Mouse (Mus musculus): Measurements from ENCODE around the gene Snx30. TPM values are rescaled to one million over a fixed set of nuclear protein-coding genes. Genes with fewer than 3 reads are reported as not detected.
A peak's percentile ranks its signal among the peaks of the same experiment; 100 is the strongest.

The Snx30 gene
- polyA plus RNA-seq (2014; fragmentation: Nextera tagmentation; extraction: Ambion mirVana), result 13.4 and 19.1 TPM in 2 replicates

- H3K4me2 ChIP-seq (replicated peaks; ENCODE audit: low read depth, low read length), result peak within 1 kb of the TSS; percentile 72
- WGBS, result 3% methylated on average over 38 of the region's 45 CpGs
- H3K27ac ChIP-seq (ENCODE audit: low read depth, low read length), result peak within 1 kb of the TSS; percentile 78
- no peaks in the 10 kb centered on the region for H3K9me3 ChIP-seq (ENCODE audit: control insufficient read depth, low read length)
- H3K27me3 ChIP-seq (ENCODE audit: control insufficient read depth, insufficient read depth, low read length), result no peaks in the 10 kb centered on the region
- peak within 1 kb of the TSS; percentile 81 for H3K9ac ChIP-seq (ENCODE audit: low read depth, low read length)
- peak; percentile 93 for ATAC-seq (ENCODE audit: low FRiP score)
- H3K36me3 ChIP-seq (ENCODE audit: control insufficient read depth, insufficient read depth, low read length), result no peaks in the 10 kb centered on the region
- no peaks in the 10 kb centered on the region for H3K4me1 ChIP-seq (replicated peaks; ENCODE audit: control insufficient read depth, insufficient read depth, low read length)
- peak; percentile 95 for DNase-seq (ENCODE audit: low spot score)
- H3K4me3 ChIP-seq (ENCODE audit: low read depth, low read length), result peak within 1 kb of the TSS; percentile 71
These were observed at the start of gene Snx30 for GRCm38 (mm10) chr4:59805181-59805967. Gene Snx30 (plus strand): TSS chr4:59805840.

- H3K36me3 ChIP-seq (ENCODE audit: control insufficient read depth, insufficient read depth, low read length), result no peaks in the 10 kb centered on the region
- no peak overlapping the region for H3K4me2 ChIP-seq (replicated peaks; ENCODE audit: low read depth, low read length)
- H3K4me1 ChIP-seq (replicated peaks; ENCODE audit: control insufficient read depth, insufficient read depth, low read length), result no peaks in the 10 kb centered on the region
- DNase-seq (ENCODE audit: low spot score) (no peak), ATAC-seq (ENCODE audit: low FRiP score) (no peak)
- no peaks in the 10 kb centered on the region for H3K9me3 ChIP-seq (ENCODE audit: control insufficient read depth, low read length)
- no peak overlapping the region for H3K4me3 ChIP-seq (ENCODE audit: low read depth, low read length)
- H3K27me3 ChIP-seq (ENCODE audit: control insufficient read depth, insufficient read depth, low read length), result no peaks in the 10 kb centered on the region
- no peak overlapping the region for H3K9ac ChIP-seq (ENCODE audit: low read depth, low read length)
- WGBS, result 92% methylated on average over 9 of the region's 9 CpGs
- H3K27ac ChIP-seq (ENCODE audit: low read depth, low read length), result no peak overlapping the region
These were observed 49.1 kb upstream of the Snx30 start for GRCm38 (mm10) chr4:59756332-59757082.

GRCm38 (mm10) chr4:59757452-59758435, 47.9 kb upstream of the Snx30 start:
- H3K4me2 ChIP-seq (replicated peaks; ENCODE audit: low read depth, low read length), result no peak overlapping the region
- H3K4me1 ChIP-seq (replicated peaks; ENCODE audit: control insufficient read depth, insufficient read depth, low read length), result no peaks in the 10 kb centered on the region
- no peaks in the 10 kb centered on the region for H3K27me3 ChIP-seq (ENCODE audit: control insufficient read depth, insufficient read depth, low read length)
- ATAC-seq (ENCODE audit: low FRiP score) (no peak), DNase-seq (ENCODE audit: low spot score) (no peak)
- H3K27ac ChIP-seq (ENCODE audit: low read depth, low read length), result no peak overlapping the region
- H3K9ac ChIP-seq (ENCODE audit: low read depth, low read length), result no peak overlapping the region
- WGBS, result 85% methylated on average over 12 of the region's 12 CpGs
- no peak overlapping the region for H3K4me3 ChIP-seq (ENCODE audit: low read depth, low read length)
- no peaks in the 10 kb centered on the region for H3K36me3 ChIP-seq (ENCODE audit: control insufficient read depth, insufficient read depth, low read length)
- H3K9me3 ChIP-seq (ENCODE audit: control insufficient read depth, low read length), result no peaks in the 10 kb centered on the region

- H3K27me3 ChIP-seq (ENCODE audit: control insufficient read depth, insufficient read depth, low read length), result no peaks in the 10 kb centered on the region
- 71% methylated on average over 4 of the region's 4 CpGs for WGBS
These were observed 45.6 kb upstream of the Snx30 start for GRCm38 (mm10) chr4:59760016-59760415.

GRCm38 (mm10) chr4:59760636-59761364, 44.8 kb upstream of the Snx30 start:
- no peaks in the 10 kb centered on the region for H3K36me3 ChIP-seq (ENCODE audit: control insufficient read depth, insufficient read depth, low read length)
- H3K27me3 ChIP-seq (ENCODE audit: control insufficient read depth, insufficient read depth, low read length), result no peaks in the 10 kb centered on the region
- no peaks in the 10 kb centered on the region for H3K4me1 ChIP-seq (replicated peaks; ENCODE audit: control insufficient read depth, insufficient read depth, low read length)
- ATAC-seq (ENCODE audit: low FRiP score) (no peak), DNase-seq (ENCODE audit: low spot score) (peak; percentile 42)
- H3K9me3 ChIP-seq (ENCODE audit: control insufficient read depth, low read length), result no peaks in the 10 kb centered on the region
- no peak overlapping the region for H3K4me2 ChIP-seq (replicated peaks; ENCODE audit: low read depth, low read length)
- H3K4me3 ChIP-seq (ENCODE audit: low read depth, low read length), result no peak overlapping the region
- no peak overlapping the region for H3K27ac ChIP-seq (ENCODE audit: low read depth, low read length)
- 59% methylated on average over 10 of the region's 10 CpGs for WGBS
- H3K9ac ChIP-seq (ENCODE audit: low read depth, low read length), result no peak overlapping the region

More at GRCm38 (mm10) chr4:59760016-59760415, 45.6 kb upstream of the Snx30 start:
- H3K9me3 ChIP-seq (ENCODE audit: control insufficient read depth, low read length), result no peaks in the 10 kb centered on the region
- H3K9ac ChIP-seq (ENCODE audit: low read depth, low read length), result no peak overlapping the region
- H3K4me1 ChIP-seq (replicated peaks; ENCODE audit: control insufficient read depth, insufficient read depth, low read length), result no peaks in the 10 kb centered on the region
- ATAC-seq (ENCODE audit: low FRiP score), result no peak
- H3K4me3 ChIP-seq (ENCODE audit: low read depth, low read length), result no peak overlapping the region
- no peaks in the 10 kb centered on the region for H3K36me3 ChIP-seq (ENCODE audit: control insufficient read depth, insufficient read depth, low read length)
- DNase-seq (ENCODE audit: low spot score), result no peak
- H3K27ac ChIP-seq (ENCODE audit: low read depth, low read length), result no peak overlapping the region
- no peak overlapping the region for H3K4me2 ChIP-seq (replicated peaks; ENCODE audit: low read depth, low read length)

- Histone ChIP-seq H3K4me1 (replicated peaks; ENCODE audit: control insufficient read depth, insufficient read depth, low read length) (no peaks in the 10 kb centered on the region), H3K36me3 (ENCODE audit: control insufficient read depth, insufficient read depth, low read length) (no peaks in the 10 kb centered on the region), H3K27ac (ENCODE audit: low read depth, low read length) (no peak overlapping the region), H3K4me3 (ENCODE audit: low read depth, low read length) (no peak overlapping the region), H3K9me3 (ENCODE audit: control insufficient read depth, low read length) (no peaks in the 10 kb centered on the region), H3K27me3 (ENCODE audit: control insufficient read depth, insufficient read depth, low read length) (no peaks in the 10 kb centered on the region), H3K4me2 (replicated peaks; ENCODE audit: low read depth, low read length) (no peak overlapping the region), H3K9ac (ENCODE audit: low read depth, low read length) (no peak overlapping the region)
- WGBS, result 74% methylated on average over 4 of the region's 4 CpGs
- DNase-seq (ENCODE audit: low spot score) (no peak), ATAC-seq (ENCODE audit: low FRiP score) (no peak)
These were observed 44.3 kb upstream of the Snx30 start for GRCm38 (mm10) chr4:59761365-59761729.

- Histone ChIP-seq H3K9me3 (ENCODE audit: control insufficient read depth, low read length) (no peaks in the 10 kb centered on the region), H3K9ac (ENCODE audit: low read depth, low read length) (no peak overlapping the region), H3K27ac (ENCODE audit: low read depth, low read length) (0 out of 2 replicates have a peak overlapping the region, but pooled peaks have one; percentile 9), H3K27me3 (ENCODE audit: control insufficient read depth, insufficient read depth, low read length) (no peaks in the 10 kb centered on the region), H3K4me2 (replicated peaks; ENCODE audit: low read depth, low read length) (no peak overlapping the region), H3K4me1 (replicated peaks; ENCODE audit: control insufficient read depth, insufficient read depth, low read length) (no peaks in the 10 kb centered on the region), H3K36me3 (ENCODE audit: control insufficient read depth, insufficient read depth, low read length) (no peaks in the 10 kb centered on the region), H3K4me3 (ENCODE audit: low read depth, low read length) (no peak overlapping the region)
- whole genome bisulfite sequencing, result 69% methylated on average over 7 of the region's 7 CpGs
- no peak for ATAC-seq (ENCODE audit: low FRiP score)
- DNase-seq (ENCODE audit: low spot score), result no peak
These were observed 40.7 kb upstream of the Snx30 start for GRCm38 (mm10) chr4:59764950-59765349.

Data from hindbrain, embryonic 11.5 days (tissue).